Mouse (Mus musculus) brain, embryonic 14.5 days (tissue): ENCODE results near the gene Sh3bgrl3. TPM values are rescaled to one million over a fixed set of nuclear protein-coding genes. Genes with fewer than 3 reads are reported as not detected.

ENCODE experiments used
- DNase-seq: peaks from one replicate; pipeline ENCODE4 v3.0.0-alpha.2; 2011; ENCODE audit warnings: low read depth
- CTCF ChIP-seq: fragments of 200-500 bp; IDR thresholded peaks from 2 replicates; pipeline ENCODE4 v1.5.1; 2012; ENCODE audit warnings: inconsistent platforms, mild to moderate bottlenecking, moderate library complexity, borderline replicate concordance; ENCODE audit not compliant: insufficient read depth, insufficient read length; ENCODE audit errors: extremely low read depth
- POLR2A ChIP-seq: fragments of 200-500 bp; IDR thresholded peaks from 2 replicates; pipeline ENCODE4 v1.6.1; 2012; ENCODE audit warnings: mild to moderate bottlenecking, inconsistent platforms, borderline replicate concordance; ENCODE audit not compliant: poor library complexity, insufficient read depth, insufficient read length, severe bottlenecking; ENCODE audit errors: extremely low read depth
- polyA plus RNA-seq: library from polyadenylated mRNA; depleted of rRNA; stranded (reverse); fragments of >200 nt; gene quantifications from 2 replicates; pipeline ENCODE4 v1.2.3, GENCODE M21; 2012

Sh3bgrl3 gene
- polyA plus RNA-seq, 1 experiment, result 300 TPM

DNA sequence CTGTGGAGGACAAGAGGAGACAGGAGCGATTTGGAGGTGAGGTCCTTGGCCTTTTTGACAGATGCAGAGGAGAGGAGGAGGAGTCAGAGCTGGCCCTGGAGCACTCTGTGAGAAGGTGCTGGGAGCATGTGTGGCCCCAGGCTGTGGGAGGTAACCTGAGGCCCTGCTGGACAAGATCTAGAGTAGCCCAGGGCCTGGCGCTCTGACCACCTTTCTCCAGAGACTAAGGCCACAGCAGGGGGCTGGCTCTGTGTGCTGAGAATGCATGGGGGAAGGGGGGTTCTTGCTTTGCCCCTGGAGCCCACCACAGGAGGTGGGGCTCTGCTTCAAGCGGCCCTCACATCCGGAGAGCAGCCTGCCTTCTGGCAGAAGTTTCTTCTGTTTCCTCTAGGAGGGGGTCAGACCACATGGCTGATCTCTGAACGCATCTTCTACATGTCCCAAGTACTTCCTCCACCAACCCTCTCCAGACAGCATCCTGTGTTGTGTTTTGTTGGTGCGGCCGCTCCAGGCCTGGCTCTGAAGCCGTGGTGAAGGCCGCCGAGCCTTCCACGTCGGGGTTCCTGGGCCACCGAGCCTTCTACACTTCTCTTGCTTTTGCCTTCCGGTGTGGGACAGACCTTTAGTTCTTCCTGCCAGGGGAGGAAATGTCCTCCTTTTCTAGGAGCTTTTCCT, 10.3 kb downstream of the Sh3bgrl3 start:
- no peak for TF ChIP-seq CTCF
- no peak for TF ChIP-seq POLR2A
- no peak for DNase-seq

DNA sequence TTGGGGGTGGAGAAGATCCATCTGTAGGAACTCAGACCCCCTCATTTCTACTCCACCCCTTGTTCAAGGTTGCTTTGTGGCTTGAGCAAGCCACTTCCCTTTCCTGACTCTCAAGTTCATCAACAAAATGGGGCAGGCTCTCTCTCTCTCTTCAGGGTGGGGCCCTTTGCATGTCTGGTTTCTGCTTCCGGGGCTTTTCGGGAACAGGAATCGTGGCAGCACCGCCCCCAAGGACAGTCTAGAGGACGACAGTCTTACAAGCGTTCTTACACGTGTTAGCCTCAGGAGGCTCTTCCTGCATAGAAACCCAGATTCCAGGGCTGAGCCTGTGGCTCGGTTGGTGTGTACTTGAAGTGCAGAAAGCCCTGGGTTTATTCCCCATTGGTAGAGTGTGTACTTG, 11.6 kb downstream of the Sh3bgrl3 start:
- TF ChIP-seq POLR2A (no peak), CTCF (no peak)
- no peak for DNase-seq

DNA sequence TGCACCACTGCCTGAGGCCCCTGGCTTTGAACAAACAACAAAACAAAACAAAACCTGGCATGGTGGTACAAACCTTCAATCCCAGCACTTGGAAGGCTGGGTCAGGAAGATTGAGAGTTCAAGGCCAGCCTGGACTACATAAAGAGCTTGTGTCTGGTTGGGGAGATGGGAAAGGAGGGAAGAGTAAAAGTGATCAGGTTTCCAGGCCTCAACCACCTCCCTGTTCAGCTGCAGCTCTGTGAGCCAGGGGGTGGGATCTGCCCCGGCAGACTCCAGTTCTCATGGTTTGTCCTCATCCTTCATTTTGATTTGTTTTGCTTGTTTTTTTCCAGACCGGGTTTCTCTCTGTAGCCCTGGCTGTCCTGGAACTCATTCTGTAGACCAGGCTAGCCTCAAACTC, 12.1 kb downstream of the Sh3bgrl3 start:
- TF ChIP-seq POLR2A (no peak), CTCF (no peak)
- no peak for DNase-seq

DNA sequence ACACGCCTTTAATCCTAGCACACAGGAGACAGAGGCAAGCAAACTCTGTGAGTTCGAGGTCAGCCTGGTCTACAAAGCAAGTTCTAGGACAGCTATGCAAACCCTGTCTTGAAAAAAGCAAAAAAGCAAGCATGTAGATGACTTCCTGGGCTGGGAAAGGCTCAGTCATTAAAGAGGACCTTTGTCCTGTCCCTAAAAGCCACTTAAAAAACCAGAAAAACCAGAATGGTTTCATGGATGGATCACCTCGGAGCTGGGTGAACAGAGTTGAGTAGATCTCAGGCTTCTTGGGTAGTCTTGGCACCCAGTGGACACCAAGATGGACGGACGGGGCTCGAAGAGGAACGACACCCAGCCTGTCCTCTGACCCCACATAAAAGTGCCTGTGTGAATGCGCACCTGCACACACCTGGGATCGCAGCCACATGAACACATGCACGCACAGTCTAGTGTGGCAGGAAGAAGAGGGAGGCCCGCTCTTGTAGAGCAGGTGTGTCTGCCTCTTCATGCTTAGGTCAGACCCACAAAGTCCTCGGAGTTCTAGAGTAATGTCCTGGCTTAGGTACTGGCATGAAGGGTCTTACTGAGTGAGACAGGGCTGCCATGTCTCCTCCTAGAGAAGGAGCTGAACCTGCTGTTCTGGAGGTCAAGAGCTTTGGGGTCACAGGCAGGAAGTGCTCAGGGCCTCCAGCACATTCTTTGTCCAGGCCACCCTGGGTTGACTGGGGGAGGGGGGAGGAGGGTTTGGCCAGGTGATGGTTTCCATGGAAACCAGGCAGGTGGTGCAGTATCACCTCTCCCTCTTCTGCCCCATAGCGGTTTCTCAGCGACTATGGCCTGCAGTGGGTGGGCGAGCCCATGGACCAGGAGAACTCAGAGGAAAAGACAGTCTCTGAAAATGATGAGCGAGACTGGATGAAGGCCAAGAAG, 13.1 kb downstream of the Sh3bgrl3 start:
- DNase-seq, result no peak
- TF ChIP-seq CTCF (no peak), POLR2A (no peak)

DNA sequence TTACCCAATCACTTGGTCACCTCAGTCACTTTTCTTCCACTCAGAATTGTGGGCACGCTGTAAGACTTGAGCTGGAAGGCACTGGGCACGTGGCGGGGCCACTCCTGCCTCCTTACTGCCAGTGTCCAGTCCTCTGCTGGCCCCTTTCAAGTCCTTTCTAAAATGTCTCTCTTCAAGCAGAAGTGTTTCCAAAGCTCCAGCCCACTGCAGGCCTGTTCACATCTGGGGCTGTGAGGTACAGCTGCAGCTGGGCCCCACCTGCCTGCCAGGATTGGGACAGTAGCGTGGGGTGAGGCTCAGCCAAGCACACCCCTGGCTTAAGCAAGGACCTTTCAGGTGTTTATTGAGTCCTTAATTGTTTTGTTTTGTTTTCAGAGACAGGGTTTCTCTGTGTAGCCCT, 14.6 kb downstream of the Sh3bgrl3 start:
- DNase-seq, result no peak
- TF ChIP-seq POLR2A, result no peak
- TF ChIP-seq CTCF, result no peak

DNA sequence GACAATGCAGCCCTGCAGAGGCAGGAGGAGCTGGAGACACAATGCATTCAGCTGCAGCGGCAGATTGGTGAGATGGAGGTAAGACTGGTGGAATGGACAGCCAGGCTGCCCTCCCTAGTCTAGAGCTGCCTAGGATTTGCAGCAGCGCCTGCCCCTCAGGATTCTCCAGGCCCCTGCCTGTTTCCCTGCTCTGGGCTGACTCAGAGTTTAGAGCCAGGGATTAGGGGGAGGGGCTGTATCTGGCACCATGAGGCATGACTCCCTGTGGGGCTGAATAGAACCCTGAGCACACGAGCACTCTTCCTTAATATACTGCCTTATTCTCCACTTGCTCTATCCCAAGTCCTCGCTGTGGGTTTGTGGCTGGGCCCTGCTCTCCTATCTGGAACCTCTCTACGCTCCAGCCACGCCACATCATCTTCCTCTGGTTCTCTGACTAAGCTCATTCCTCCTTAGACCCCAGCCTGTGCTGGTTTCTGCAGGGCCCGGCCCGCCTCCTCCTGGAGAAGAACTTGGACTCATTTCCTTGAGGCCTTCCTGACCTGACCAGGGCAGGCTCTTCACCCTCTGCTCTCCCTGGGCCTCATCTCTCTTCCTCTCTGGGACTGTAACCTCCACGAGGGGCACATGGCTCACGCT, 15.1 kb downstream of the Sh3bgrl3 start:
- DNase-seq, result peak; percentile 46

DNA sequence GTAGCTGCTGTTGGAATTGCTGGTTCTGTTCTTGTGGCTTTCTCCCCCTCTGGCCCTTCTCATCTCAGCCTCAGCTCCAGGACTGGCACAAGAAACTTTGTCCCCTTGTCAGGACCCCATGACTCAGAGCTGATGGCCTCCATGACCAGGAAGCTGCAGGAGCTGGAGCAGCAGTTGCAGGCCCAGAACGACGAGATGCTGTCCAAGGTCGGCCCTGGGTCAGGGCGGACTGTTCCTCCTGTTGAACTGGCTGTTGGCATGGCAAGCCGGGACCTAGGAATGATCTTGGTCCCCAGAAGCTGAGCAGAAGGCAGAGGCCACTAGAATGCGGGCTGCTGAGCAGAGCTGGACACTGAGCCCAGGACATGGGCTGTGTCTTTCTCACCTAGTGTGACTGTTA, 16.2 kb downstream of the Sh3bgrl3 start:
- TF ChIP-seq POLR2A (no peak), CTCF (no peak)
- DNase-seq, result no peak

More for the DNA sequence above, 15.1 kb downstream of the Sh3bgrl3 start:
- TF ChIP-seq CTCF (no peak), POLR2A (no peak)

DNA sequence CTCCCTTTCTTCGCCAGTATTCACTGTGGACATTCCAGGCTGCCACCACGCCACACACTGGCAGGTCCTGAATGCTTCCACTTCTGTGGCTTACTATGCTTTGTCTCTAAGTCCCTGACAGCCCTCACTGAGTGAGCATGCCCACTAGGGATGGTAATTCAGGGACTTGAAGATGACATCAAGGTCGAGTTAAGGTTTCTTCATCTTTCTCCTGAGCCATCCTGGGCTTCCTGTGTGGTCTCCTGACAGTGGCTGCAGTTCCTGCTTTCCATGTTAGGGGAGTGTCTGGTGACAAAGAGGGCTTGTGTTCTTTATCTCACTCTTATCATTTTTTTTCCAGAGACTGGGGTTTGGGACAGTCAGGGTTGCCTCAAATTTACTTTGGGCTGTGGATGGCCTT, 17.9 kb downstream of the Sh3bgrl3 start:
- TF ChIP-seq POLR2A (no peak), CTCF (no peak)
- no peak for DNase-seq

DNA sequence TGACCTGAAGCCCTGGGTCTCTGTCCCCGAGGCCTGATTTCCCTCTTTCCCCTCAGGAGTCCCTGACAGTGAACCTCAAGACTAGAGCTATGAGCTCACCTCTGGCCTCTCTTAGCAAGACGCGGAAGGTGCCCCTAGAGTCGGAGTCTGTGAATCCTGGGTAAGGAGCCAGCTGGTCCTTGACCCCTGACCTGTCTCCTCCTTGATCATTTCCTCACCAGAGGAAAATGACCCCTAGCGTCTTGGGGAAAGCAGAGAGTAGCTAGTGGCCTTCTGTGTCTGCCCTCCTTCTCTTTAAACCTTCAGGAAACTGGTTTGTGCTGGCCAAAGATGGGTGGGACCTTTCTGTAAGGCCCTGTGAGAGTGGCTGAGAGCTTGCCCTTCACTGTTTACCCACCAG, 20.4 kb downstream of the Sh3bgrl3 start:
- TF ChIP-seq CTCF (no peak), POLR2A (no peak)
- DNase-seq, result no peak

DNA sequence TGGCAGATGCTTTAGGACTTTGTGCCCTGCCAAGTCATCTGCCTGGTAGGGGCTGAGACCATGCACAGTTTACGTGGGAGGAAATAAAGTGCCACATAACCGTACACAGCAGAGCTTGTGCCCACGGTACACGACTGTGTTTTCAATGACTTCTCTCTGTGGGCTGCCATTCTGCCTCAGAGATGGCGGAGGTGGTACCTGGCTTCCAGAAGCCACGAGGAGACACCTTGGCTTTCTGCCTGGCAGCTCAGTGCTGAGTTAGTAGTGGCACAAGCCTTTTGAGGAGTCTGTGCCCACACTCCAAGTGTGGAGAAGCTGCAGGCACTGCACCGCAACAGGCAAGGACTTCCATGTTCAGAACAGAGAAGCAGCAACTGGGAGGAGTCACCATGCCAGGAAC, 20.9 kb downstream of the Sh3bgrl3 start:
- no peak for TF ChIP-seq POLR2A
- TF ChIP-seq CTCF, result no peak
- DNase-seq, result no peak

DNA sequence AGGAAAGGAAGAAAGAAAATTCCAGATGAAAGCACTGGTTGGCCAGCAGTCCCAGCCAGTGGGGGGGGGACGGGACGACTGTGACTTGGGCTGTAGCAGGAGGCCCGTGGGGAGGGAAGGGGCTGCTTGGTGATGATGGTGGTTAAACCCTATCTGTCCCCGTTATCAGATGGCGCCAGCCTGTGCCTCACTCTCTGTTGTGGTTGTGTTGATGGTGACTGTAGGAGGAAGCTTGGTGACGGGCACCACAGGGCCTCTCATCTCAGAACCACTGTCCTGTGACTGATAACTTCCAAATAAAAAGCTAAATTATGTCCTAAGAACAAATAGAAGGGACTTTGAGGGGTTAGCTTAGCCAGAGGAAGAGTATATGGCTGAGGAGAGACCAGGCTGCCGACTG, 22.5 kb downstream of the Sh3bgrl3 start:
- DNase-seq, result no peak
- TF ChIP-seq CTCF (no peak), POLR2A (no peak)
